ENCODE assay signal across 7 mouse cellular contexts in the genomic region with DNA sequence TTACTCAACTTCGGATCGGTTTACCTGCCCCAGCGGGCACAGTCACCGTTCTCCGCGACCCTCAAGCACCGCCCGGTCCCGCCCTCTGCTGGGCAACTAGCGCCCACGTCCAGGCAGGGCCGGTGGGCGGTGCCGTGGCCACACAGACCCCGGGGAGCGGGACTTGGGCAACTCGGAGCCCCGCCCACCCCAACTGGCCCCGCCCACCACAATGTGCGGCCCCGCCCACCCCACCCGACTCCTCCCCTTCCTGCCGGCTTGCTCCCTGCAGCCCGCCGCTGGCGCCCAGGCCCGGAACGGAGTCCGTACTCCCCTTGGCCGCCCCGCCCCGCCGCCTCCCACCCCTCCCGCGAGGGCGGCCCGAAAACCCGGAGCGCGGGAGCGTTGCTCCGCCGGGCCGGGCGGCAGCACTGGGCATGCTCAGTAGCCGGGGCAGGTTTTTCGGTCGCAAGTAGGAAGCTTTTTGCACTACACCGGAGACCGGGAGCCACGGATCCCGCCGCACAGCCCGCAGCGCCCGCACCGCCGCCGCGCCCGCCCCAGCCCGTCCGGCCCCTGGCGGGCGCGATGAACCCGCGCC.
DNase-seq lines count a peak whose midpoint lies in the region; ATAC-seq lines count a peak whose summit lies in the region.

No protein-coding gene starts in this region.

- H3K9ac ChIP-seq in midbrain, embryonic 12.5 days (replicated peaks): peak overlapping the region; percentile 90

- H3K36me3 ChIP-seq in embryonic facial prominence, embryonic 10.5 days (replicated peaks): peaks cover 7% of the 10 kb centered on the region
- H3K36me3 ChIP-seq in midbrain, embryonic 12.5 days: no peaks in the 10 kb centered on the region

- peak overlapping the region; percentile 96 for H3K27ac ChIP-seq in embryonic facial prominence, embryonic 10.5 days (replicated peaks)
- H3K27ac ChIP-seq in midbrain, embryonic 12.5 days (replicated peaks): peak overlapping the region; percentile 90

- H3K9me3 ChIP-seq in embryonic facial prominence, embryonic 10.5 days: peaks cover 4% of the 10 kb centered on the region
- H3K9me3 ChIP-seq in midbrain, embryonic 12.5 days: peaks cover 8% of the 10 kb centered on the region

- peak; percentile 80 for ATAC-seq in granulocyte monocyte progenitor cell, adult 5-6 weeks (replicated peaks; ENCODE audit: poor library complexity, severe bottlenecking)
- peak; percentile 94 for ATAC-seq in midbrain, embryonic 12.5 days (ENCODE audit: low FRiP score, low read depth)

- H3K4me3 ChIP-seq in embryonic facial prominence, embryonic 10.5 days: peak overlapping the region; percentile 88
- H3K4me3 ChIP-seq in midbrain, embryonic 12.5 days: peak overlapping the region; percentile 95

- peak; percentile 98 for DNase-seq in adrenal gland, postnatal 14 days
- DNase-seq in embryonic facial prominence, embryonic 10.5 days (ENCODE audit: low spot score): peak; percentile 98
- peak; percentile 92 for DNase-seq in kidney, adult 11 months
- DNase-seq in left cerebral cortex, postnatal 4 days: peak; percentile 94
- peak; percentile 91 for DNase-seq in skeletal muscle tissue, adult 2 months (ENCODE audit: low read depth, low spot score)

- H3K27me3 ChIP-seq in embryonic facial prominence, embryonic 10.5 days (replicated peaks; ENCODE audit: low read depth, poor library complexity, severe bottlenecking): peaks cover 33% of the 10 kb centered on the region
- peaks cover 31% of the 10 kb centered on the region for H3K27me3 ChIP-seq in midbrain, embryonic 12.5 days

- WGBS in embryonic facial prominence, embryonic 10.5 days: under 1% methylated on average over 68 of the region's 68 CpGs
- under 1% methylated on average over 58 of the region's 68 CpGs for whole genome bisulfite sequencing in midbrain, embryonic 12.5 days

- peak overlapping the region; percentile 80 for H3K4me2 ChIP-seq in midbrain, embryonic 12.5 days (replicated peaks)

- H3K4me1 ChIP-seq in embryonic facial prominence, embryonic 10.5 days: peaks cover 18% of the 10 kb centered on the region
- peaks cover 11% of the 10 kb centered on the region for H3K4me1 ChIP-seq in midbrain, embryonic 12.5 days

- intact Hi-C loops in left cerebral cortex, postnatal 4 days (cut with DNase I): no loop called here

Comparison
In these comparisons a context has a peak if more than half of its experiments do, and no peak if none do; other contexts are left out.
1. Peak in every context shown above with its lines: DNase-seq, ATAC-seq, H3K4me3 ChIP-seq and H3K27ac ChIP-seq.